31 mouse cellular contexts compared by ENCODE assay signal in the genomic region with DNA sequence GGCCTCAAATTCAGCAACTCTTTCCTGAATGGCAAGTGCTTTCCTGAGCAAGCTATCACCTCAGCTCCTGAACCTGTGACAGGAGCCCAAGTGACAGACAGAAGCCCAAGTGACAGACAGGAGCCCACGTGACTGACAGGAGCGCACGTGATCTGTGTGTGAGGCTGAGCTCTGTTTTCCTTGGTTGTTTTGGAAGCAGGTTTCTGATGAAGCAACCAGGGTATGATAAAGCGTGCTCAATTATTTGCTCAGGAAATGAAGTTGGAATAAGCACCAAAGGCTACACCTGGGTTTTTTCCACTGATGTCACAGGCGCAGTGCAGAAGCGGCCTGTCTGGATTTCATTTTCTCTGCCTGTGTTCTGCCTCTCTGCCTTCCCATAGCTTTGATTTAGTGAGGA. TPM values are rescaled to one million over a fixed set of nuclear protein-coding genes. Genes with fewer than 3 reads are reported as not detected.
DNase-seq lines count a peak whose midpoint lies in the region; ATAC-seq and TF ChIP-seq lines count a peak whose summit lies in the region.
"Had no signal": no experiment of that assay in that cellular context is flagged by ENCODE, and none has a peak within 500 bp of the region (broad histone marks: within the 10 kb centered on the region; RNA-seq: fewer than 3 reads in every experiment).

No protein-coding gene starts in this region.

- H3K27ac ChIP-seq in liver, adult 2 months (replicated peaks; ENCODE audit: insufficient read depth, low read depth, low read length), result peak overlapping the region; percentile 94
- peak overlapping the region; percentile 62 for H3K27ac ChIP-seq in neural tube, embryonic 13.5 days (replicated peaks)
- peak overlapping the region; percentile 72 for H3K27ac ChIP-seq in neural tube, embryonic 15.5 days (replicated peaks)
- H3K27ac ChIP-seq: embryonic facial prominence, embryonic 13.5 days; forebrain, embryonic 13.5 days; heart, embryonic 10.5 days; limb, embryonic 15.5 days; midbrain, embryonic 12.5 days had no signal

- no peak overlapping the region for H3K4me2 ChIP-seq in neural tube, embryonic 13.5 days
- no peak overlapping the region for H3K4me2 ChIP-seq in neural tube, embryonic 15.5 days
- H3K4me2 ChIP-seq: embryonic facial prominence, embryonic 13.5 days; forebrain, embryonic 13.5 days; limb, embryonic 15.5 days; midbrain, embryonic 12.5 days had no signal

- H3K79me2 ChIP-seq in liver, adult 2 months (ENCODE audit: control insufficient read depth, insufficient read depth, low read length), result no peaks in the 10 kb centered on the region; the same call in 1 of the 2 replicates

- no peaks in the 10 kb centered on the region for H3K27me3 ChIP-seq in liver, adult 2 months (ENCODE audit: control insufficient read depth, insufficient read depth, low read length)
- H3K27me3 ChIP-seq in neural tube, embryonic 13.5 days, result no peaks in the 10 kb centered on the region
- no peaks in the 10 kb centered on the region for H3K27me3 ChIP-seq in neural tube, embryonic 15.5 days (replicated peaks)
- H3K27me3 ChIP-seq: embryonic facial prominence, embryonic 13.5 days; forebrain, embryonic 13.5 days; limb, embryonic 15.5 days; midbrain, embryonic 12.5 days; Patski had no signal

- peaks cover 27% of the 10 kb centered on the region for H3K4me1 ChIP-seq in liver, adult 2 months (ENCODE audit: control insufficient read depth, insufficient read depth, low read length)
- H3K4me1 ChIP-seq in neural tube, embryonic 13.5 days (replicated peaks), result no peaks in the 10 kb centered on the region; the same call in 1 of the 2 replicates
- H3K4me1 ChIP-seq in neural tube, embryonic 15.5 days, result peaks cover 7% of the 10 kb centered on the region; the same call in 1 of the 2 replicates
- H3K4me1 ChIP-seq: embryonic facial prominence, embryonic 13.5 days; forebrain, embryonic 13.5 days; limb, embryonic 15.5 days; midbrain, embryonic 12.5 days had no signal

- no peak for TF ChIP-seq CTCF in liver, adult 2 months (IDR thresholded peaks at IDR 0.05; ENCODE audit: low read depth, low read length)

- DNase-seq in heart, adult 11 months, result peak; percentile 69
- no peak for DNase-seq in heart, postnatal 14 days
- DNase-seq in liver, adult 2 months (ENCODE audit: extremely low read depth, low read depth, low spot score), result peak; percentile 100
- DNase-seq in liver, result no peak
- DNase-seq in neural tube, embryonic 10.5 days (ENCODE audit: extremely low spot score, low spot score), result no peak
- DNase-seq in layer of hippocampus, postnatal 36 days, result no peak
- DNase-seq: adrenal gland, postnatal 36 days; cerebellum, adult 9-11 months; kidney, postnatal 25 days; lung, postnatal 10 days had no signal

- ATAC-seq in neural tube, embryonic 13.5 days (ENCODE audit: low read depth), result no peak
- peak; percentile 55; the same call in 1 of the 2 replicates for ATAC-seq in neural tube, embryonic 15.5 days (ENCODE audit: low FRiP score)
- ATAC-seq: forebrain, embryonic 13.5 days; intestine, embryonic 16.5 days; Patski had no signal

- H3K4me3 ChIP-seq in liver, adult 2 months (ENCODE audit: insufficient read depth, low read depth, low read length), result no peak overlapping the region
- no peak overlapping the region for H3K4me3 ChIP-seq in neural tube, embryonic 13.5 days
- no peak overlapping the region for H3K4me3 ChIP-seq in neural tube, embryonic 15.5 days (replicated peaks)
- H3K4me3 ChIP-seq: embryonic facial prominence, embryonic 13.5 days; erythroblast, embryonic 14.5 days; forebrain, embryonic 13.5 days; heart, embryonic 10.5 days; limb, embryonic 15.5 days; midbrain, embryonic 12.5 days had no signal

- no peaks in the 10 kb centered on the region for H3K9me3 ChIP-seq in neural tube, embryonic 13.5 days
- H3K9me3 ChIP-seq in neural tube, embryonic 15.5 days (replicated peaks), result no peaks in the 10 kb centered on the region
- H3K9me3 ChIP-seq: embryonic facial prominence, embryonic 13.5 days; forebrain, embryonic 13.5 days; G1E; heart, embryonic 10.5 days; limb, embryonic 15.5 days; midbrain, embryonic 12.5 days had no signal

- H3K9ac ChIP-seq in liver, adult 2 months (ENCODE audit: low read depth, low read length), result peak overlapping the region; percentile 71
- 0 out of 2 replicates have a peak overlapping the region, but pooled peaks have one; percentile 17 for H3K9ac ChIP-seq in neural tube, embryonic 13.5 days
- H3K9ac ChIP-seq in neural tube, embryonic 15.5 days (replicated peaks), result no peak overlapping the region
- H3K9ac ChIP-seq: embryonic facial prominence, embryonic 13.5 days; forebrain, embryonic 13.5 days; limb, embryonic 15.5 days; midbrain, embryonic 12.5 days had no signal

- intact Hi-C loops in heart, postnatal 14 days (cut with DNase I), result no loop called here

- 20% methylated on average over 6 of the region's 6 CpGs for WGBS in liver, adult 2 months
- 79% methylated on average over 6 of the region's 6 CpGs for WGBS in neural tube, embryonic 13.5 days
- WGBS in neural tube, embryonic 15.5 days, result 79% methylated on average over 6 of the region's 6 CpGs

- H3K36me3 ChIP-seq in liver, adult 2 months (ENCODE audit: control insufficient read depth, insufficient read depth, low read length), result peaks cover 8% of the 10 kb centered on the region; the same call in 1 of the 2 replicates
- H3K36me3 ChIP-seq in neural tube, embryonic 13.5 days, result no peaks in the 10 kb centered on the region
- no peaks in the 10 kb centered on the region for H3K36me3 ChIP-seq in neural tube, embryonic 15.5 days
- H3K36me3 ChIP-seq: embryonic facial prominence, embryonic 13.5 days; G1E; heart, embryonic 10.5 days; limb, embryonic 15.5 days; midbrain, embryonic 12.5 days had no signal

- no peak for TF ChIP-seq POLR2A in liver, adult 2 months (IDR thresholded peaks at IDR 0.05; ENCODE audit: extremely low read depth, insufficient read depth, low read length)

RNA-seq across cellular contexts. Expression of a gene that starts 19.3 kb away (rescaled TPM):
- total RNA-seq in heart, postnatal 14 days (2021), result not detected
- total RNA-seq in liver, adult 2 months (2014; rRNA removed), result 1,668 and 2,080 TPM in 2 replicates
- 512 and 535 TPM in 2 replicates for polyA plus RNA-seq in liver, adult 2 months (2012; rRNA removed)
- polyA plus RNA-seq in neural tube, embryonic 13.5 days (2015; fragmentation: Nextera tagmentation; extraction: Ambion mirVana), result not detected in 2 replicates
- 0.15 TPM in 1 of 2 replicates, not detected in the other for polyA plus RNA-seq in neural tube, embryonic 15.5 days (2015; fragmentation: Nextera tagmentation; extraction: Ambion mirVana)
- under 1 TPM; 0.18 to 0.25 TPM for total RNA-seq in layer of hippocampus, postnatal 36 days (2021)
- total RNA-seq: common myeloid progenitor, adult 5-6 weeks; hematopoietic stem cell, adult 5-6 weeks had no signal
- polyA plus RNA-seq: erythroblast, embryonic 14.5 days; forebrain, embryonic 13.5 days; G1E; heart, embryonic 10.5 days; kidney, embryonic 14.5 days; midbrain, embryonic 12.5 days; spleen, adult 2 months; urinary bladder, adult 2 months had no signal

RNA-seq across cellular contexts. Expression of a gene that starts 25.9 kb away (rescaled TPM):
- total RNA-seq in heart, postnatal 14 days (2021), result not detected
- total RNA-seq in liver, adult 2 months (2014; rRNA removed), result 11.0 and 15.6 TPM in 2 replicates
- 6.2 and 6.6 TPM in 2 replicates for polyA plus RNA-seq in liver, adult 2 months (2012; rRNA removed)
- polyA plus RNA-seq in neural tube, embryonic 13.5 days (2015; fragmentation: Nextera tagmentation; extraction: Ambion mirVana), result not detected in 2 replicates
- not detected in 2 replicates for polyA plus RNA-seq in neural tube, embryonic 15.5 days (2015; fragmentation: Nextera tagmentation; extraction: Ambion mirVana)
- not detected for total RNA-seq in layer of hippocampus, postnatal 36 days (2021)
- total RNA-seq: adrenal gland, adult 18-20 months; adrenal gland, postnatal 36 days; hematopoietic stem cell, adult 5-6 weeks; layer of hippocampus, adult 8-10 months; left cerebral cortex, postnatal 25 days had no signal
- polyA plus RNA-seq: erythroblast, embryonic 14.5 days; forebrain, embryonic 13.5 days; G1E; heart, embryonic 10.5 days; heart, embryonic 16.5 days; kidney, embryonic 14.5 days; midbrain, embryonic 12.5 days; spleen, adult 2 months; testis, adult 2 months; urinary bladder, adult 2 months had no signal

Comparison
In these comparisons a context has a peak if more than half of its experiments do, and no peak if none do; other contexts are left out.
1. DNase-seq: peak in heart, adult 11 months (single experiment) and liver, adult 2 months (single experiment); none in heart, postnatal 14 days (0 of 2), liver (single experiment), neural tube, embryonic 10.5 days (single experiment) and layer of hippocampus, postnatal 36 days (0 of 2).
2. RNA of a gene that starts 19.3 kb away (total RNA-seq): 1,668 to 2,080 TPM in liver, adult 2 months; 0.18 to 0.25 TPM in layer of hippocampus, postnatal 36 days and not detected in heart, postnatal 14 days; every median in the first group is over 1,000 times any median in the second.
3. RNA of a gene that starts 25.9 kb away (total RNA-seq): 11.0 to 15.6 TPM in liver, adult 2 months; not detected in layer of hippocampus, postnatal 36 days and not detected in heart, postnatal 14 days; every median in the first group is over 10 times any median in the second.
4. Peak in every context shown above with its lines, with median percentiles within 50 percentile points of each other: H3K27ac ChIP-seq.